Mouse (Mus musculus): ENCODE data around the gene Ints14. TPM values are rescaled to one million over a fixed set of nuclear protein-coding genes. Genes with fewer than 3 reads are reported as not detected.

Ints14 gene
- polyA plus RNA-seq, 1 experiment from 2014 or later = 57.0 TPM

DNA sequence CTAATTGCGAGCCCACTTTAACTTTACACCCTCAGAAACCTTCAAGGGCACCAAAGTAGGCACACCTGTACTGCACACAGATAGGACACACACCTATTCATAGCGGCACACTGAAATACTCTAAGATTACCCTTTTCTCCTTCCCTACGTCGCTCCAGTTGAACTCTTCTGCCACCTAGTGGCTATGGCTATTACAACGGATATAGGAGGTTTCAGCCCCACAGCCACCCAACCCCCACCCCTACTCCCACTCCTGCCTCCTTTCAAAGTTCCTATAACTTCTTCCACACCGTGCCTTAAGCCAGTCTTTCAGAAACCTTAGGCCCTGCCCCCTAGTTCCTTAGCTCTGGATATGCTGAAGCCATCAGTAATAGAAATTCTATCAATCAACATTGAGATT lies 24.2 kb upstream of the Ints14 start:
- H3K4me3 ChIP-seq = no peak overlapping the region
- no peaks in the 10 kb centered on the region for H3K9me3 ChIP-seq
- H3K36me3 ChIP-seq = no peaks in the 10 kb centered on the region
- H3K27me3 ChIP-seq = no peaks in the 10 kb centered on the region
- no peak overlapping the region for H3K27ac ChIP-seq
- no peak overlapping the region for H3K4me2 ChIP-seq
- no peak overlapping the region for H3K9ac ChIP-seq
- ATAC-seq (ENCODE audit: borderline replicate concordance, extremely low read depth, low FRiP score, low TSS enrichment) = no peak
- WGBS = 7% methylated on average over 6 of the region's 6 CpGs
- peaks cover 38% of the 10 kb centered on the region for H3K4me1 ChIP-seq

DNA sequence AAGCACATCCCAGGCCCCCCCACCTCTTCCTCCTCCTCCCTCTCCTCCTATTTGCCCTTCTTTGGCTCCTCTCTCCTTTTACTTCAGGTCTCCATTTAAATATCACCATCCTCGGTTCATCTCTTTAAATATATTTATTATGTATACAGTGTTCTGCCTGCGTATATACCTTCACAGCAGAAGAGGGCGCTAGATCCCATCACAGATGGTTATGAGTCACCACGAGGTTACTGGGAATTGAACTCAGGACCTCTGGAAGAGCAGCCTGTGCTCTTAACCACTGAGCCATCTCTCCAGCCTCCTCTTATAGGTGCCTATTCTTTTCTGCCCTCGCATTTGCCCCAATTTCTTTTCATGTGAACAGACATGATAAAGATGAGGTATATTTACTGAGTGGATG lies 23.2 kb upstream of the Ints14 start:
- WGBS = 51% methylated on average over 5 of the region's 5 CpGs
- H3K4me1 ChIP-seq = peaks cover 46% of the 10 kb centered on the region
- no peak overlapping the region for H3K27ac ChIP-seq
- no peaks in the 10 kb centered on the region for H3K9me3 ChIP-seq
- H3K27me3 ChIP-seq = no peaks in the 10 kb centered on the region
- H3K4me2 ChIP-seq = no peak overlapping the region
- no peak overlapping the region for H3K9ac ChIP-seq
- H3K4me3 ChIP-seq = no peak overlapping the region
- H3K36me3 ChIP-seq = no peaks in the 10 kb centered on the region
- no peak for ATAC-seq (ENCODE audit: borderline replicate concordance, extremely low read depth, low FRiP score, low TSS enrichment)

DNA sequence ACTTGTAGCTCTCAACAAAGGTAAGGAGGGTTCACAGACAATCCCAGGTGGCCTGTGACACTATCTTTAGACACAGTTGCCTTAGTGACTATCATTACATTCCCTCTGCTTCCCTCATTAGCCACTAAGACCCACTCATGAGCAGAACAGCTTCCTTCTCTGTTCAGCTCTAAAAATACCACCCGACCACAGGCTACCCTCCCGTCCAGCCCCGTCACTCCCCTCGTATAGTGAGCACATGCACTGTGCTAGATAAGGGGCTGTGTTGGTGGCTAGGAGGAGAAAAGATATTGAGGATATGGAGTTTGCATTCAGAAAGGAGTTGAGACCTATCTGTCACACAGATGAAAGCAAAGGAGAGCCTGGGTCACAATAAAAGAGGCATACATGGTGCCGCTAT lies 22.2 kb upstream of the Ints14 start:
- H3K36me3 ChIP-seq = no peaks in the 10 kb centered on the region
- no peak for ATAC-seq (ENCODE audit: borderline replicate concordance, extremely low read depth, low FRiP score, low TSS enrichment)
- no peak overlapping the region for H3K4me2 ChIP-seq
- 64% methylated on average over 5 of the region's 5 CpGs for WGBS
- no peak overlapping the region for H3K9ac ChIP-seq
- H3K27ac ChIP-seq = no peak overlapping the region
- H3K4me3 ChIP-seq = no peak overlapping the region
- peaks cover 39% of the 10 kb centered on the region for H3K4me1 ChIP-seq
- no peaks in the 10 kb centered on the region for H3K27me3 ChIP-seq
- H3K9me3 ChIP-seq = no peaks in the 10 kb centered on the region

DNA sequence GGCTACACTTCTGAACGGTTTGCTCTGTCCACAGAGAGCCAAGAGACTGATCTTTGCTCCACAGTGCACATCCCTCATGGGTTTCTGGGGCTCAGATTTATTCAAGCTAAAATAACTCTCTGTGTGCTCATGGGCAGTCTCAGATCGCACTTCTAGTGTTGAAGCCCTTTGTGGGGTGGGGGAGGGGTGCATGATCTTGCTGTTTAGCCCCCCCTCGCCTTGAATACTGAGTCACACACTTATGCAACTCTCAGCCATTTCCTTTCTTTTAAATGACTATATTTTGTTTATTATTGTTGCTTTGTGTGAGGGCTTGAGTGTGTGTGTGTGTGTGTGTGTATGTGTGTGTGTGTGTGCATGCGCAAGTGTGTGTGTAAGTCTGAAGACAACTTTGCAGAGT lies 21.4 kb upstream of the Ints14 start:
- 27% methylated on average over 4 of the region's 4 CpGs for WGBS
- Histone ChIP-seq H3K9ac (no peak overlapping the region), H3K4me2 (no peak overlapping the region)

DNA sequence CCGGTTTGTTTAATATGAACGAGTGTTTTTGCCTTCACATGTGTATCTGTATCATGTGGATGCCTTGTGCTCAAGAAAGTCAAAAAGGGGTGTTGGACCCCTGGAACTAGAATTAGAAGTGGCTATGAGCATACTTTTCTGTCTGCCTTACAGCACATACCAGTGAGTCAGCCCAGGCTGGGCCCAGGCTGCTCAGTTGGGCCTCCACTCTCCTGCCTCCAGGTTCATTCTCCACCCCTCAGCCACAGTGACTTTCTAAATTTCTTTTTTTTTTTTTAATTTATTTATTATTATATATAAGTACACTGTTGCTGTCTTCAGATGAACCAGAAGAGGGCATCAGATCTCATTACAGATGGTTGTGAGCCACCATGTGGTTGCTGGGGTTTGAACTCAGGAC lies 20.9 kb upstream of the Ints14 start:
- WGBS = 74% methylated on average over 2 of the region's 2 CpGs
- no peaks in the 10 kb centered on the region for H3K36me3 ChIP-seq
- ATAC-seq (ENCODE audit: borderline replicate concordance, extremely low read depth, low FRiP score, low TSS enrichment) = no peak

More for the DNA sequence above, 21.4 kb upstream of the Ints14 start:
- no peaks in the 10 kb centered on the region for H3K9me3 ChIP-seq
- peaks cover 32% of the 10 kb centered on the region for H3K4me1 ChIP-seq
- no peak overlapping the region for H3K4me3 ChIP-seq
- no peaks in the 10 kb centered on the region for H3K27me3 ChIP-seq
- no peak for ATAC-seq (ENCODE audit: borderline replicate concordance, extremely low read depth, low FRiP score, low TSS enrichment)
- H3K36me3 ChIP-seq = no peaks in the 10 kb centered on the region
- no peak overlapping the region for H3K27ac ChIP-seq

GRCm38 (mm10) chr9:64940731-64941346 lies 19.9 kb upstream of the Ints14 start:
- Histone ChIP-seq H3K4me1 (peaks cover 27% of the 10 kb centered on the region), H3K27ac (peak overlapping the region; percentile 68), H3K9ac (no peak overlapping the region), H3K9me3 (no peaks in the 10 kb centered on the region), H3K36me3 (no peaks in the 10 kb centered on the region), H3K4me2 (no peak overlapping the region), H3K4me3 (no peak overlapping the region), H3K27me3 (no peaks in the 10 kb centered on the region)
- 38% methylated on average over 11 of the region's 11 CpGs for WGBS
- ATAC-seq (ENCODE audit: borderline replicate concordance, extremely low read depth, low FRiP score, low TSS enrichment) = 0 out of 2 replicates have a peak, but pooled peaks have one; percentile 31

More for the DNA sequence above, 20.9 kb upstream of the Ints14 start:
- Histone ChIP-seq H3K27me3 (no peaks in the 10 kb centered on the region), H3K9me3 (no peaks in the 10 kb centered on the region), H3K4me2 (no peak overlapping the region), H3K4me1 (peaks cover 27% of the 10 kb centered on the region), H3K9ac (no peak overlapping the region), H3K27ac (no peak overlapping the region), H3K4me3 (no peak overlapping the region)

- no peak overlapping the region for H3K4me2 ChIP-seq
- H3K36me3 ChIP-seq = no peaks in the 10 kb centered on the region
- H3K4me1 ChIP-seq = peaks cover 27% of the 10 kb centered on the region
- H3K27me3 ChIP-seq = no peaks in the 10 kb centered on the region
- WGBS = 63% methylated on average over 4 of the region's 4 CpGs
- peak overlapping the region; percentile 68 for H3K27ac ChIP-seq
- no peak overlapping the region for H3K4me3 ChIP-seq
- ATAC-seq (ENCODE audit: borderline replicate concordance, extremely low read depth, low FRiP score, low TSS enrichment) = no peak
- no peak overlapping the region for H3K9ac ChIP-seq
- no peaks in the 10 kb centered on the region for H3K9me3 ChIP-seq
These were observed 19.1 kb upstream of the Ints14 start for GRCm38 (mm10) chr9:64941650-64942049.

DNA sequence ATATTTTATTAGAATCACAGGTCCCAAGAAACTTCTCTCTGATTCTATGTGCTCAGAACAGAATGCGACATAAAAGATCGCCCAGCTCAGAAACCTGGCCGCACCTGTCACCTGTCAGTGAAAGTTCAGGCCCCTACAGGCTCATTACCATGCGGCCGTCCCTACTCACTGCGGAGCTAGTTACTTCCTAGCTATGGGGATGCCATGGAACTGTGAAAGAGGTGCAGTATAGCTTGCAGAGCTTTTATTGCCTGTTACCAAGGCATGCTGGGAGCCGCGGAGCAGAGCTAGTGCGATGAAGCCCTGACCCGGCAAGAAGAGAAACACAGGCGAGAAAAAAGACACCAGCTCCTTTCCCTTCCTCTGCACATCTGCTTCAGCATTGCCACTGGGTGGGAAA lies 16.7 kb upstream of the Ints14 start:
- 30% methylated on average over 11 of the region's 11 CpGs for WGBS
- Histone ChIP-seq H3K27me3 (no peaks in the 10 kb centered on the region), H3K27ac (no peak overlapping the region), H3K36me3 (no peaks in the 10 kb centered on the region), H3K4me3 (no peak overlapping the region), H3K4me1 (peaks cover 26% of the 10 kb centered on the region), H3K9me3 (no peaks in the 10 kb centered on the region), H3K4me2 (no peak overlapping the region), H3K9ac (no peak overlapping the region)
- no peak for ATAC-seq (ENCODE audit: borderline replicate concordance, extremely low read depth, low FRiP score, low TSS enrichment)

DNA sequence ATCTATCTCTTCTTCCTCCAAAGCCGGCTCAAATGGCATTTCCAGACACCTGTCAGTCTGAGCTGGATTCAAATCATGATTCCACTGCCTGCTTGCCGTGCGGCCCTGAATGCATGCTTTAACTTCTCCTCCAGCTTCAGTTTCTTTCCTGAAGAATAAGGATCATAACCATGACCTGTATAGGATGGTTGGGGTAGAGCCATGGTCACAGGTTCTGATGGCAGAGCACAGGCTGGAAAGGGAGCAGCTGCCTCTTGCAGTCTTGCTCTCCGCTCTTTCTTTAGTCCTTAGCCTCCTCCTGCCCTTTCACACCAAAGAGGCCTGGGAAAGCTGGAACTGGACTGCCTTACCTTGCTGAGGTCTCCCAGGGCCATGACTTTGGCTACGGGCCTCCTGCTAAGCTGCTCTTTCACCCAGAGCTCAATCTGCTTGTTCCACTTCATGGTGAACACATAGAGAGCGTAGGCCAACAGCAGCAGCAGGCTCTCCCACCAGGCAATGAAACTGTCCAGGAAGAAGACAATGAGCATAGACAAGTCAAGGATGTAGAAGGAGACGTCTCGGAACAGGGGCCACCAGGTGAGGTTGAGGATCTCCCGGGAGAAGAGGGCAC lies 13.1 kb upstream of the Ints14 start:
- Histone ChIP-seq H3K4me1 (no peaks in the 10 kb centered on the region; the same call in 1 of the 2 replicates), H3K4me3 (no peak overlapping the region), H3K9me3 (no peaks in the 10 kb centered on the region), H3K4me2 (no peak overlapping the region), H3K9ac (no peak overlapping the region), H3K36me3 (no peaks in the 10 kb centered on the region), H3K27me3 (peaks cover 5% of the 10 kb centered on the region), H3K27ac (no peak overlapping the region)
- 80% methylated on average over 9 of the region's 9 CpGs for WGBS
- no peak for ATAC-seq (ENCODE audit: borderline replicate concordance, extremely low read depth, low FRiP score, low TSS enrichment)

DNA sequence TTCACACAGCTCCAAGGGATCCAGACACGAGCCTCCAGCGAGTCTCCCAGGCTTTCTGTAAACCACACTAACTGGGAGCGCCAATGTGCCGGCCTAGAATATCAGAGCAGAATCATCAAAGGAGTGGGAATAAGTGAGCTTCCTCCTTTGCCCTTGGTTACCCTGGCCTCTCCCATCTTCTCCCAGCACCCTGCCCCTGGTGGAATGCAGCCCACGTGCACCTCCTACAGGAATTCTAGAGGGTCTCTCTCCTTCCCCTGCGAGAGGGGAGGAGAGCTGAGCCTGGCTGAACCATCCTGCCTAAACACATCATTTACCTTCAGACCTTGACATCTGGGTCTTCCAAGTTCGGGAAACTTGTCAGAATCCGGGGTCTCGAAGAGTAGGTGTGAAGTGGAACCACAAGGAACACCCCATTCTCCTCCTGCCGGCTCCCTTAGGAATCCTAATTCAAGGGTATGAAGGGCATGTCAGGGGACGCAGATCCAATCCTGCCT lies 9.5 kb upstream of the Ints14 start, which contains the start of gene Slc24a1:
TSS of gene Slc24a1 (minus strand) at position 447 of the 497 bp plus-strand sequence.
- Histone ChIP-seq H3K36me3 (no peaks in the 10 kb centered on the region), H3K4me2 (peak within 1 kb of the TSS; percentile 36; the same call in 1 of the 2 replicates), H3K27me3 (peaks cover 5% of the 10 kb centered on the region), H3K4me3 (no peak within 1 kb of the TSS), H3K9me3 (no peaks in the 10 kb centered on the region), H3K27ac (peak within 1 kb of the TSS; percentile 71), H3K4me1 (peaks cover 1% of the 10 kb centered on the region; the same call in 1 of the 2 replicates), H3K9ac (no peak within 1 kb of the TSS)
- 30% methylated on average over 11 of the region's 11 CpGs for WGBS
- no peak for ATAC-seq (ENCODE audit: borderline replicate concordance, extremely low read depth, low FRiP score, low TSS enrichment)

DNA sequence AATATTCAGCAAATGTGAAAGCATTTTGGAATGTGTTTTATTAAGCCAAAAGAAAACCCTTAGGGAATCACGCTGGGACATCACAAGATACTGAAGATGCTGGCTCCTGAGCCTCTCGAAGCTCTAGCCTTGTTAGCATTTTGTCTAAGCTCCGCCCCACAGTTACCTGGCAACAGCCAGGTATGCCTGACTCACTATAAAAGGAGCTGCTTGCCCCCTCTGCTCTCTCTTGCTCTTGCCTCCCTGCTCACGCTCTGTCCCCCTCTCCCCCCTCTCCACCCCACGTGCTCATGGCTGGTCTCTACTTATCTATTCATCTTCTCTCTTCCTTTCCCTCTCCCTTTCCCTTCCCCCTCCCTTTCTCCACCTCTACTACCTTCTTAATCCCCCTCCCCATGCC lies 8.7 kb upstream of the Ints14 start:
- Histone ChIP-seq H3K27ac (no peak overlapping the region), H3K4me3 (no peak overlapping the region), H3K36me3 (no peaks in the 10 kb centered on the region), H3K27me3 (peaks cover 5% of the 10 kb centered on the region), H3K4me1 (peaks cover 6% of the 10 kb centered on the region; the same call in 1 of the 2 replicates), H3K9ac (no peak overlapping the region), H3K4me2 (peak overlapping the region; percentile 36; the same call in 1 of the 2 replicates), H3K9me3 (no peaks in the 10 kb centered on the region)
- 16% methylated on average over 5 of the region's 5 CpGs for WGBS
- no peak for ATAC-seq (ENCODE audit: borderline replicate concordance, extremely low read depth, low FRiP score, low TSS enrichment)

DNA sequence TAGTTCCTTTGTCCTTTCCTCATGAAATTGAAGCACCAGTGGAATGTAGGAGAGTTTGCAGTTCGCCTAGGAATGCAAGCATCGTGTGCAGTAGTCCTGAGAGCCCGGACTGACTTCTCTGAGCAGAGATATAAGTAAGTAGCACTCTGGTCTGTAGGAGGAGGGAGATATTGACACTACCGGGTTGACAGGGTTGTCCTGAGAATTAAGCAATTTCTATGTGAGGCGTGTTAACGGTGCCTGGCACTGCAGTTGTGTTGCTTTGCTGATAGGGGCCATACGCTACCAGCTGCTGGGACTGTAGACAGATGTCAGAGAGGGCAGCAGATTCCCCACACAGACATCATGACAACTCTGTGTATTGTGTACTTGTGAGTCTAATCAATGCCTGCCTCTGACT lies 7.5 kb upstream of the Ints14 start:
- peak overlapping the region; percentile 36 for H3K4me2 ChIP-seq
- H3K27me3 ChIP-seq = peaks cover 5% of the 10 kb centered on the region

More for the DNA sequence above, 7.5 kb upstream of the Ints14 start:
- H3K27ac ChIP-seq = peak overlapping the region; percentile 71
- no peak overlapping the region for H3K4me3 ChIP-seq
- H3K9me3 ChIP-seq = no peaks in the 10 kb centered on the region
- no peak overlapping the region for H3K9ac ChIP-seq
- H3K36me3 ChIP-seq = no peaks in the 10 kb centered on the region
- ATAC-seq (ENCODE audit: borderline replicate concordance, extremely low read depth, low FRiP score, low TSS enrichment) = peak; percentile 51; the same call in 1 of the 2 replicates
- WGBS = 46% methylated on average over 7 of the region's 7 CpGs
- H3K4me1 ChIP-seq = peaks cover 6% of the 10 kb centered on the region; the same call in 1 of the 2 replicates
